Mouse (Mus musculus): ENCODE data around the gene Gm10251. TPM values are rescaled to one million over a fixed set of nuclear protein-coding genes. Genes with fewer than 3 reads are reported as not detected.
"Not testable (repeated sequence)": the region's sequence is repeated elsewhere in the genome, so short reads cannot be mapped to it uniquely, and the experiment has no call there.

The Gm10251 gene
- not detected for total RNA-seq (2021)
- long read RNA-seq, experiment 1: 0 reads
- long read RNA-seq, experiment 2: 0 reads

- not testable (repeated sequence) for DNase-seq
Measured at GRCm38 (mm10) chr14:6684070-6684469, at the start of gene Gm10251. Gene Gm10251 (minus strand): TSS chr14:6684170.

DNA sequence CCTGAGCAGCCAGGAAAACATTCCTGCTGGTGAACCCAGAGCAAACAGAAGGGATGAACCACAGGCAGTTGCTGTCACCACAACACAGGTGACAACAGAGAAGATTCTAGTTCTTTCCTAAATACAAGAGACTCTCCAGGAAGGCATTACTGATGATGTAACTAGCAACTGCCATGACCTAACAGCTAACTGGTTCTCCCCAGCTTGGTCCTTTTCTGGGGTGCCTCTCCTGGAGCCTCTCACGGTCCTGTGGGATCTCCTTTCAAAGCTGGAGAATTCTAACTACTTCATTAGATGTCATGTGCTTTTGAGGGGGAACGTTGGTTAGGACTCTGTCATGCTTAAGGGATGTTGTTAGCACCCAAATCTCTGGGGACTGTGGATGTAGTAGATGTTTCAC lies 36.2 kb upstream of the Gm10251 start, which contains the start of gene Gm8050:
Gm8050 (minus strand) TSS at position 101 of the 400 bp plus-strand sequence.
- intact Hi-C loops (cut with DNase I; ENCODE audit: low total_unique reads); DNase-seq: not testable (repeated sequence)

More at GRCm38 (mm10) chr14:6684070-6684469, at the start of gene Gm10251:
- intact Hi-C loops (cut with DNase I; ENCODE audit: low total_unique reads): not testable (repeated sequence)

- DNase-seq; intact Hi-C loops (cut with DNase I; ENCODE audit: low total_unique reads): not testable (repeated sequence)
Measured at GRCm38 (mm10) chr14:6622318-6622717, 61.7 kb downstream of the Gm10251 start, which contains the start of gene Gm3460. Gene Gm3460 (minus strand): TSS chr14:6622418.

GRCm38 (mm10) chr14:6606436-6606835 lies 77.5 kb downstream of the Gm10251 start:
- DNase-seq; intact Hi-C loops (cut with DNase I; ENCODE audit: low total_unique reads): not testable (repeated sequence)

- intact Hi-C loops (cut with DNase I; ENCODE audit: low total_unique reads): not testable (repeated sequence)
- DNase-seq: peak; percentile 2
Measured at GRCm38 (mm10) chr14:6605004-6605403, 79.0 kb downstream of the Gm10251 start.

DNA sequence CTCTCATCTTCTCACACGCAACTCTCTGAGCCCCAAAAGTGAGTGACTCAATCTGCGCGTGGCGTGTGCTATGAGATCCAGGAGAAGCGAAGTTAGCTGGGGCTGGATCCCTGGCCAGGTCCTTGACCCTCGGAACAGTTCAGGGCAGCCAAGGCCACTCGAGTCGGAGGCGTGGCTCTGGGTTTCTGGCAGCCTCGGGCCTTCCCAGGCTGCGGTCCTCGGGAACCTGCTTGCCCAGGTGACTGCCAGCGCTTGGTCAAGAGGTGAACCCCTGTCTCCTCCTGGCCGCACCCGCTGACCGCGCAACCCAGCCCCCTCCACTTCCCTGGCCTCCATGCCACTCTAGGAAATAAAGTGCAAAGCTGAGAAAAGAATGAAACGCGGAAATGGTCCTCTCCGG lies 79.4 kb downstream of the Gm10251 start:
- peak; percentile 2 for DNase-seq
- intact Hi-C loops (cut with DNase I; ENCODE audit: low total_unique reads): not testable (repeated sequence)

- intact Hi-C loops (cut with DNase I; ENCODE audit: low total_unique reads); DNase-seq: not testable (repeated sequence)
Measured at GRCm38 (mm10) chr14:6590513-6590912, 93.5 kb downstream of the Gm10251 start, which contains the start of gene Gm3629. Gene Gm3629 (minus strand): TSS chr14:6590613.

Other genes with a start within 250 kb of the Gm10251 start
- not detected for gene Gm3594, start 239.6 kb downstream of the Gm10251 start, total RNA-seq (2021)
- gene Gm8356, start 146.9 kb downstream of the Gm10251 start, total RNA-seq (2021): not detected
- 1 to 10 TPM in 1 of 2 experiments, under 1 TPM in 1; 0.80 to 1.2 TPM for gene Gm3629, start 93.6 kb downstream of the Gm10251 start, total RNA-seq (2021)
- not detected for gene Gm3460, start 61.8 kb downstream of the Gm10251 start, total RNA-seq (2021)
- gene Gm8050, start 36.1 kb upstream of the Gm10251 start, total RNA-seq (2021): not detected
- gene Gm3636, start 58.2 kb upstream of the Gm10251 start, total RNA-seq (2021): 1 to 10 TPM; 2.2 to 2.8 TPM
- under 1 TPM in 1 of 2 experiments, not detected in 1; 0.23 TPM for gene Gm8362, start 90.2 kb upstream of the Gm10251 start, total RNA-seq (2021)
- not detected for gene Gm3642, start 156.1 kb upstream of the Gm10251 start, total RNA-seq (2021)
- under 1 TPM; 0.39 to 0.84 TPM for gene Gm3667, start 205.8 kb upstream of the Gm10251 start, total RNA-seq (2021)